Mouse (Mus musculus): ENCODE measurements around the gene Myom1. TPM values are rescaled to one million over a fixed set of nuclear protein-coding genes. Genes with fewer than 3 reads are reported as not detected.
A peak's percentile ranks its signal among the peaks of the same experiment; 100 is the strongest.

Myom1 gene
- polyA plus RNA-seq, 1 experiment from 2014 or later, result 2.8 TPM

DNA sequence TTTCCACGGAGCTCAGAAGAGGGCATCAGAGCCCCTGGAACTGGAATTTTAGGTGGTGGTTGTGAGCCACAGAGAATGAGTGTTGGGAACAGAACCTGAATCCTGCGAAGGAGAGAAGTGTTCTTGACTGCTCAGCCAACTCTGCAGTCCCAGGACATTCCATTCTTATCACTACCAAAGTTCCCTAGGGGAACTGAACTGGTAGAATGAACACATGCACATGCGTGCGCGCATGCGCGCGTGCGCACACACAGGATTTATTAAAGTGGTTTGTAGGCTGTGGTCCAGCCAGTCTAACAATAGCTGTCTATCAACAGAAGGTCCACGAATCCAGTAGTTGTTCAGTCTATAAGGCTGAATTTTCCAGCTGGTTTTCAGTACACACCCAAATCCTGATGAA, 21.6 kb downstream of the Myom1 start:
- no peak overlapping the region for H3K9ac ChIP-seq
- H3K36me3 ChIP-seq, result no peaks in the 10 kb centered on the region
- H3K4me1 ChIP-seq, result 0 out of 2 replicates have a peak, but pooled peaks cover 3% of the 10 kb centered on the region
- ATAC-seq (ENCODE audit: low FRiP score, low read depth), result no peak
- H3K9me3 ChIP-seq, result no peaks in the 10 kb centered on the region
- 94% methylated on average over 10 of the region's 10 CpGs for WGBS
- no peaks in the 10 kb centered on the region for H3K27me3 ChIP-seq (replicated peaks)
- no peak overlapping the region for H3K4me3 ChIP-seq
- no peak overlapping the region for H3K27ac ChIP-seq
- no peak overlapping the region for H3K4me2 ChIP-seq (replicated peaks)

DNA sequence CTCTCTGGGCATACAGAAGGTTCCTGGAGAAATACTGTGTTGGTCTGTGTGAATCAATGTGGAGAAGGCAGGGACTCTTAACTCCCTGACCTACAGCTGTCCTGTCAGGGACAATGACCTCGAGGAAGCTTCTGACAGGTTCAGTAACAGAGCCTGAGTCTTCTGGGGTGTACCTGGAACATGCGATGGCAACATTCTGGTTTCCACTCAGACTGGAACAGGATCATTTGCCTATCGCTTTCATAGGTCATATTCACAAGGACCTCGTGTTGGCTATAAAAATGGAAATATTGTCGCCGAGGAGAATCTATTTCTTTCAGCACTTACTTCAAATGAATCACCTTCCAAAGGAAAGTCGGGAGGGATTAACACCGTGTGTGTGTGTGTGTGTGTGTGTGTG, 23.5 kb downstream of the Myom1 start:
- Histone ChIP-seq H3K4me1 (no peaks in the 10 kb centered on the region), H3K4me3 (no peak overlapping the region), H3K9ac (no peak overlapping the region), H3K27ac (no peak overlapping the region), H3K4me2 (replicated peaks) (no peak overlapping the region), H3K27me3 (replicated peaks) (no peaks in the 10 kb centered on the region), H3K9me3 (no peaks in the 10 kb centered on the region), H3K36me3 (no peaks in the 10 kb centered on the region)
- 82% methylated on average over 8 of the region's 8 CpGs for WGBS
- no peak for ATAC-seq (ENCODE audit: low FRiP score, low read depth)

DNA sequence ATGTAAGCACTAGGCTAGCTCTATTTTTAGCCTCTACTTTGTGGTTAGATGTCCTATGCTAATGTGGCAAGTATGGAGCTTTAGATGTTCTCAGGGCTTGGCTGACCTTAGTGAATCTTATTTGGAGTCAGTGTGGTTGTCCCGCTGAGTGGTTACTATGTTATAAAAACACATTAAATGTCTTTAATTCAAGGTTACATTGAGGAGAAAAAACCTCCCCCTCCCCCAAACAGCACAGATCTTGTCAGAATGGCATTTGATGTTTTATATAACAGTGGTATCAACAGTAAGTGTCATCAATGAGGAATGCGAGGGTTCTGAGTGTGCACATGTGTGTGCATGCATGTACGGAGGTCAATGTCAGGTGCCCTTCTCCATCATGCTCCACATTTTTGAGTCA, 24.8 kb downstream of the Myom1 start:
- WGBS, result 92% methylated on average over 3 of the region's 3 CpGs

DNA sequence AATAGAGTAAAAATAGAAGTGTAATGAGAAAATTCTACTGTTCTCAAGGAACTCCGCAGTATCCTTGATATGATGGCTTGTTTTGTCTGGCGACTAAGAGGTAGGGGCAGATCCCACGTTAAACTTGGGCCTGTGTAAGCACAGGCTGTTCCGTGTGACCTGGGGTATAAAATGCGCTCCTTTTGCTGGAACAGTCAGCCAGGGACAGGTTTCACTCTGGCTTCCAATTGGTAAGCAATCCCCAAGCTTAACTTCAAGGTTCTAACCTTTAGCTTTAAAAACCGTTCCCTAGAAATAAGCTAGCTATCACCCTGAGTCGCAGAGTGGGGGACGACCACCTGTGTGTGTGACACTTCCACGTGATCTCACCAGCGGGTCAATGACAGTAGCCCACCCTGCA, 30.3 kb downstream of the Myom1 start:
- Histone ChIP-seq H3K4me2 (replicated peaks) (no peak overlapping the region), H3K4me3 (no peak overlapping the region), H3K9me3 (no peaks in the 10 kb centered on the region), H3K36me3 (no peaks in the 10 kb centered on the region), H3K27me3 (replicated peaks) (no peaks in the 10 kb centered on the region), H3K4me1 (no peaks in the 10 kb centered on the region), H3K27ac (no peak overlapping the region), H3K9ac (no peak overlapping the region)
- 86% methylated on average over 10 of the region's 10 CpGs for WGBS
- no peak for ATAC-seq (ENCODE audit: low FRiP score, low read depth)

More for the DNA sequence above, 24.8 kb downstream of the Myom1 start:
- Histone ChIP-seq H3K4me3 (no peak overlapping the region), H3K9ac (no peak overlapping the region), H3K4me1 (no peaks in the 10 kb centered on the region), H3K9me3 (no peaks in the 10 kb centered on the region), H3K36me3 (no peaks in the 10 kb centered on the region), H3K27ac (no peak overlapping the region), H3K27me3 (replicated peaks) (no peaks in the 10 kb centered on the region), H3K4me2 (replicated peaks) (no peak overlapping the region)
- ATAC-seq (ENCODE audit: low FRiP score, low read depth), result no peak

DNA sequence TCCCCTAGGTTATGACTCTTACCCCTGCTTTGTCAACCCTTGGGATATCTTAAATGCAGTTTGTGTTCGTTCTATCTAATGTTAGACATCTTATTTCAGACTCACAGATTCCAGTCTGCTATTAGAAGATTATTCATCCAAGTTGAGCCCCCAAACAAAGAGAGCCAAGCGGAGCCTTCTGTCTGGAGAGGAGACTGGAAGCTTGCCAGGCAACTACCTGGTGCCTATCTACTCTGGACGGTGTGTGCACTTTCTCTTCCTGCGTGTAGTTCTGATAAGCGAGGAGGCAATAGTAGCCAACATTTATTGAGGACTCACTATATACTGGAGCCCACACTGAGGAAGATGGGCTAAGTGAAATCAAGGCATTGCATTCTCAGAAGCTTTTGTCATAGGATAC, 32.0 kb downstream of the Myom1 start:
- H3K9me3 ChIP-seq, result no peaks in the 10 kb centered on the region
- ATAC-seq (ENCODE audit: low FRiP score, low read depth), result no peak
- peaks cover 3% of the 10 kb centered on the region; the same call in 1 of the 2 replicates for H3K4me1 ChIP-seq
- WGBS, result 89% methylated on average over 5 of the region's 5 CpGs
- H3K9ac ChIP-seq, result no peak overlapping the region
- H3K4me2 ChIP-seq (replicated peaks), result no peak overlapping the region
- H3K27me3 ChIP-seq (replicated peaks), result no peaks in the 10 kb centered on the region
- H3K4me3 ChIP-seq, result no peak overlapping the region
- H3K27ac ChIP-seq, result no peak overlapping the region
- no peaks in the 10 kb centered on the region for H3K36me3 ChIP-seq

DNA sequence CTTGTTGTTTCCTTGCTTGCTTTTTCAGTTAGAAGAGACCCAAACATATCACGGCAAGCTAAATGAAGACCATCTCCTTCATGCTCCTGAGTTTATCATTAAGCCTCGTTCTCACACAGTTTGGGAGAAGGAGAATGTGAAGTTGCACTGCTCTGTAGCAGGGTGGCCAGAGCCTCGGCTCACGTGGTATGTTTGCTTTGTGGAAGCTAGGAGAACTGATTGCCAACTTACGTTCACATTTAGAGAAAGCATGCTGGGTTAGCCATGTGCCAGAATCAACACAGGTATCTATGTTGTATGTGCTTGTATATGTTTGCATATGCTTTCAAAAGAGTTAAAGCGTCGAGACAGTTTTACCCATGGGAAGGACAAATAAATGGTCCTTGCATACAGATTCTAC, 34.8 kb downstream of the Myom1 start:
- H3K4me3 ChIP-seq, result no peak overlapping the region
- peaks cover 15% of the 10 kb centered on the region; the same call in 1 of the 2 replicates for H3K4me1 ChIP-seq
- no peak overlapping the region for H3K4me2 ChIP-seq (replicated peaks)
- no peaks in the 10 kb centered on the region for H3K27me3 ChIP-seq (replicated peaks)
- no peaks in the 10 kb centered on the region for H3K36me3 ChIP-seq
- WGBS, result 89% methylated on average over 7 of the region's 7 CpGs
- no peaks in the 10 kb centered on the region for H3K9me3 ChIP-seq
- H3K27ac ChIP-seq, result no peak overlapping the region
- no peak for ATAC-seq (ENCODE audit: low FRiP score, low read depth)
- H3K9ac ChIP-seq, result no peak overlapping the region

DNA sequence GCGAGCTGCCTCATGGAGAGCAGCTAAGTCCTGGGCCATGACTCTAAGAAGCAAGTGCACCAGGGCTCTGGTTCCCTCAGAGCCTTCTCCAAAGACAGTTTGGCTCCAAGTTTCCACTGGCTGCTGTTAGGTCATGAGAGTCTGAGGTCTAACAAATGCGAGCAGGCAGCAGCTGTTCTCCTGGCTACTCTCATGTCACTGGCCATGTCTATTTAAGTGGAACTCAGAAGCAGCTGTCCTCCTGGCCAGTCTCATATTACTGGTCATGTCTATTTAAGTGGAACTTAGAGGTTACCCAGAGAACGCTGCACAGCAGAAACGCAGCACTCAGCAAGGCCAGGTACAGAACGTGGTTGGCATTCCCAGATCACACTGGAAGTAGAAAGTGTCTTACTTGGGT, 36.4 kb downstream of the Myom1 start:
- H3K9ac ChIP-seq, result no peak overlapping the region
- WGBS, result 80% methylated on average over 5 of the region's 5 CpGs
- ATAC-seq (ENCODE audit: low FRiP score, low read depth), result no peak

DNA sequence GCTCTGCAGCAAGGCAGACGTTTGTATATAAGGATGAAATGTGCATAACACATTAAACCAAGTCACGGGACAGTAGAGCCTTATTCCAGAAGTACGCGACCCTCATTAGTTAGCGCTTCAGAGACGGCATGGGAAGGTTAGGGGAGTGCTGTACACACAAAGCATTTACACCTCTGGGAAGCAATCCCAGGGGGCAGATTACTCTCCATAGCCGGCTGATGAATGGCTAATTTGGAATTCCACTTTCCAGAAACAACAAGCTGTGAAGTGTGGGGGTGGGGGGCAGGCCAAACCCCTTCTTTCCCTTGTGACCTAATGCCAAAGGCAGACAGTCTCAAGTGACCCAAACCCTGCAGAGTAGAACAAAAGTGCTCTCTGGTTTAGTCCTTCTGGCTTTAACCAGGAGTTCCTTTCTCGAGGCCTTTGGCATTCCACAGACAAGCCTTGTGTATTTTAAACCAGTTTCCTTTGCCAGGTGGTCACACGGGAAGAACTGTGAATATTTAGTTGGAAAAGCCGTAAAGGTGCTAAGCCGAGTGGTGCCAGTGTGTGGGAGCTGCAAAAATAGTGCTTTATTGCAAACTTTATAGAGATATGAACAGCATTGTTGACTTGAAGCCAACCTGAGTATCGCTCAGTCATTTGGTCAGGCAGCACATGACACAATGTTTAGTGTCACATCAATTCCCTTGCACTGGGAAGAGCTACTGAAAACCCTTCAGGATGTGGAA, 37.6 kb downstream of the Myom1 start:
- no peak overlapping the region; the same call in 1 of the 2 replicates for H3K4me2 ChIP-seq (replicated peaks)
- H3K4me3 ChIP-seq, result no peak overlapping the region
- H3K4me1 ChIP-seq, result peaks cover 15% of the 10 kb centered on the region; the same call in 1 of the 2 replicates
- H3K36me3 ChIP-seq, result no peaks in the 10 kb centered on the region
- H3K27me3 ChIP-seq (replicated peaks), result no peaks in the 10 kb centered on the region
- H3K9ac ChIP-seq, result no peak overlapping the region
- 0 out of 2 replicates have a peak, but pooled peaks cover 3% of the 10 kb centered on the region for H3K9me3 ChIP-seq
- WGBS, result 21% methylated on average over 12 of the region's 12 CpGs
- peak; percentile 75 for ATAC-seq (ENCODE audit: low FRiP score, low read depth)
- H3K27ac ChIP-seq, result no peak overlapping the region

More for the DNA sequence above, 36.4 kb downstream of the Myom1 start:
- no peaks in the 10 kb centered on the region for H3K27me3 ChIP-seq (replicated peaks)
- H3K4me3 ChIP-seq, result no peak overlapping the region
- peaks cover 15% of the 10 kb centered on the region; the same call in 1 of the 2 replicates for H3K4me1 ChIP-seq
- no peak overlapping the region for H3K4me2 ChIP-seq (replicated peaks)
- H3K9me3 ChIP-seq, result 0 out of 2 replicates have a peak, but pooled peaks cover 3% of the 10 kb centered on the region
- no peak overlapping the region for H3K27ac ChIP-seq
- no peaks in the 10 kb centered on the region for H3K36me3 ChIP-seq

DNA sequence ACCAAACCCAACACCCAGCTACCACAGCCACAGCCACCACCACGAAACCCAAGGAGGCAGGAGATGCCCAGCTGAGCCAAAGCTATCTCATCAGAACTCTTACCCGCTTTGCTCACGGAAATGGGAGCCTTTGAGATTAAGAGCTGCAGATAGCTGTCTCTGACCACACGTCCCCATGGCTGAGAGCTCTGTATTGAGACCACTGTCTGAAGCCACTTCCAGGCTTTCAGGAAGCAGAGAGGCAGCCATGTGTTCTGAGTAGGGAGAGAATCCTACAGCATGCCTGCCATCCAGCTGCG, 38.1 kb downstream of the Myom1 start:
- Histone ChIP-seq H3K36me3 (no peaks in the 10 kb centered on the region), H3K27me3 (replicated peaks) (no peaks in the 10 kb centered on the region), H3K4me2 (replicated peaks) (no peak overlapping the region), H3K27ac (no peak overlapping the region), H3K9ac (no peak overlapping the region), H3K9me3 (0 out of 2 replicates have a peak, but pooled peaks cover 3% of the 10 kb centered on the region), H3K4me1 (peaks cover 15% of the 10 kb centered on the region; the same call in 1 of the 2 replicates), H3K4me3 (no peak overlapping the region)
- 78% methylated on average over 5 of the region's 5 CpGs for WGBS
- ATAC-seq (ENCODE audit: low FRiP score, low read depth), result no peak

DNA sequence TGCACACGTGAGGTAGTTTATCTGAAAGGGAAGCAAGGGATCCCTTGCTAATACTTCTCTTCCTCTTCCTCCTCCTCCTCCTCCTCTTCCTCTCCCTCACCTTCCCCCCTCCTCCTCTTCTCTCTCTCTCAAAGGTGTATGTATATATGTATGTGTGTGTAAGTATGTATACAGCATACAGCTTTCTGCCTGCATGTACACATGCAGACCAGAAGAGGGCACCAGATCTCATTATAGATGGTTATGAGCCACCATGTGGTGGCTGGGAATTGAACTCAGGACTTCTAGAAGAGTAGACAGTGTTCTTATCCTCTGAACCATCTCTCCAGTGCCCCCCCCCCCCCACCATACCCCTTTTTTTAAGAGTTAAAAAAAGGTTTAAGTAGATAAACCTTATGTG, 40.2 kb downstream of the Myom1 start:
- H3K36me3 ChIP-seq, result no peaks in the 10 kb centered on the region
- no peak for ATAC-seq (ENCODE audit: low FRiP score, low read depth)
- 91% methylated on average over 1 of the region's 1 CpGs for WGBS
- H3K27me3 ChIP-seq (replicated peaks), result no peaks in the 10 kb centered on the region
- H3K4me1 ChIP-seq, result peaks cover 15% of the 10 kb centered on the region; the same call in 1 of the 2 replicates
- no peak overlapping the region for H3K4me2 ChIP-seq (replicated peaks)
- H3K9me3 ChIP-seq, result 0 out of 2 replicates have a peak, but pooled peaks cover 3% of the 10 kb centered on the region
- H3K9ac ChIP-seq, result no peak overlapping the region
- no peak overlapping the region for H3K4me3 ChIP-seq
- H3K27ac ChIP-seq, result no peak overlapping the region

DNA sequence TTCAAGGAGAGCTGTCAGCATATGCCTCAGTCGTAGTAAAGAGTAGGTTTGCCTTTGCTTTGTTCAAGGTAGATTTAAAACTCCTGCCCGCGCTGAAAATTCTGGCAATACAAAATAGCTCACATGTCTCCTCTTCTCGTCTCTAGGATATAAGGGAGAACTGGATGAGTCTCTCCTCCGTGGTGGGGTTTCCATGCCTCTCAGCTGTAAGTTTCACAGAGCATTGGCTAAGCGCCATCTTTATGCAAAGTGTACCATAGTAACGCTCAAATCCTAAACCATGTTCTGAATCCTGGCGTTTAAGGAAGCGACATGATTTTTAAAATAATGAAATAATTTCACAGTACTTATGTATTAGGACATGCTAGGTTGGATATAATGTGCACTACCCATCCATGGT, 43.2 kb downstream of the Myom1 start:
- H3K36me3 ChIP-seq, result no peaks in the 10 kb centered on the region
- H3K4me2 ChIP-seq (replicated peaks), result no peak overlapping the region
- no peaks in the 10 kb centered on the region for H3K27me3 ChIP-seq (replicated peaks)
- no peak overlapping the region for H3K9ac ChIP-seq
- H3K4me3 ChIP-seq, result no peak overlapping the region
- peaks cover 1% of the 10 kb centered on the region; the same call in 1 of the 2 replicates for H3K4me1 ChIP-seq
- 83% methylated on average over 9 of the region's 9 CpGs for WGBS
- H3K9me3 ChIP-seq, result 0 out of 2 replicates have a peak, but pooled peaks cover 3% of the 10 kb centered on the region
- no peak overlapping the region for H3K27ac ChIP-seq
- ATAC-seq (ENCODE audit: low FRiP score, low read depth), result no peak

DNA sequence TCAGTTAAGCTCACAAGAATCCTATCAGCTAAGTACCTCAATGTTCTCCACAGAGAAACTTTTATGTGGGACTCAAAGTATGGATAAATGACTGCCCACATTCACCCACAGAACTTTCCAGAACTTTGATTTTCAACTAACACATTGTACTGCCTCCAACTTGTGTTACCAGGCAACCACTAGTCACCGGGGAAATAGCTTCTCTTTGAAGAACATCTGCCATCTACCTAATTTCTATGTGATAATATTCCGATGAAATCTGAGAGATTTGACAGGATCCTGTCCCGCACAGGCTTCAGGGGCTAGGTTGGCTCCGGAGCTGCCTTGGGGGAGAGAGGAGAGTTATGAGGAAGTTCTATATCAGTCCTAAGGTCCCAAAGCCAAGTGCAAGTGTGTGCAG, 44.4 kb downstream of the Myom1 start:
- no peak overlapping the region for H3K4me2 ChIP-seq (replicated peaks)
- H3K4me1 ChIP-seq, result no peaks in the 10 kb centered on the region
- H3K4me3 ChIP-seq, result no peak overlapping the region
- H3K27ac ChIP-seq, result no peak overlapping the region
- ATAC-seq (ENCODE audit: low FRiP score, low read depth), result no peak
- H3K9me3 ChIP-seq, result 0 out of 2 replicates have a peak, but pooled peaks cover 3% of the 10 kb centered on the region
- no peaks in the 10 kb centered on the region for H3K36me3 ChIP-seq
- H3K9ac ChIP-seq, result no peak overlapping the region
- WGBS, result 94% methylated on average over 4 of the region's 4 CpGs
- no peaks in the 10 kb centered on the region for H3K27me3 ChIP-seq (replicated peaks)

DNA sequence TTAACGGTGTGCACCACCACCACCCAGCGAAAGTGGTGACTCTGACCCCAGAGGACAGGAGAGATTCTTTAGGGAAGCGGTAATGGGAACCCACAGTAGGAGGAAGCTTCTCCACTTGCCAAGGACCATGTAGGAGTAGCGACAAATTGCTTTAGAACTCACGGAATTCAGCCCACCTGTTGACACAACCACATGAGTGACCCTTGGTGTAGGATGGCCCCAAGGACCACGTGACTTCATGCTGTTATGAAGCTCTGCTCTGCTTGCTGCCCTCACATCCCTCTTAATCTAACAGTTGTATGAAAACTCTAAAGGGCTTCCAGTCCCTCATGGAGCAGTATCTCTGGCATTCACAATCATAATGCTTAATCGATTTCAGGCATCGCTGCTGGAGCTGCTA, 46.9 kb downstream of the Myom1 start:
- Histone ChIP-seq H3K36me3 (no peaks in the 10 kb centered on the region), H3K4me2 (replicated peaks) (no peak overlapping the region), H3K9ac (no peak overlapping the region), H3K4me1 (no peaks in the 10 kb centered on the region), H3K27ac (no peak overlapping the region), H3K9me3 (no peaks in the 10 kb centered on the region), H3K4me3 (no peak overlapping the region), H3K27me3 (replicated peaks) (no peaks in the 10 kb centered on the region)
- 89% methylated on average over 8 of the region's 8 CpGs for WGBS
- ATAC-seq (ENCODE audit: low FRiP score, low read depth), result no peak

Data from neural tube, embryonic 12.5 days (tissue).